Mouse (Mus musculus): ENCODE measurements at regions not wholly inside any gene's neighbourhood (a gene's known extent, or its start where the extent isn't known, plus 50 kb on each side); places are given as distances from the start of the nearest gene placed in this dataset.

- Histone ChIP-seq H3K27me3 (ENCODE audit: control insufficient read depth, insufficient read depth, low read length) (no peaks in the 10 kb centered on the region), H3K79me2 (replicated peaks; ENCODE audit: control insufficient read depth, insufficient read depth, low read length) (no peaks in the 10 kb centered on the region), H3K27ac (no peak overlapping the region), H3K4me1 (ENCODE audit: control insufficient read depth, insufficient read depth, low read length) (no peaks in the 10 kb centered on the region), H3K36me3 (ENCODE audit: control insufficient read depth, insufficient read depth, low read length) (no peaks in the 10 kb centered on the region), H3K4me3 (no peak overlapping the region), H3K9ac (ENCODE audit: low read depth, low read length) (no peak overlapping the region)
- intact Hi-C loops (cut with DNase I), result no loop called here
- TF ChIP-seq EP300 (IDR thresholded peaks at IDR 0.05; ENCODE audit: insufficient read depth, low read depth, low read length), result no peak
- no peak for TF ChIP-seq POLR2A (IDR thresholded peaks at IDR 0.05; ENCODE audit: insufficient read depth, low read depth, low read length)
- TF ChIP-seq CTCF (IDR thresholded peaks at IDR 0.05), result no peak
- WGBS, result 48% methylated on average over 2 of the region's 2 CpGs
- DNase-seq, result no peak
Measured at GRCm38 (mm10) chr4:21250396-21250795, 435.4 kb downstream of the Prdm13 start.

- no peak for DNase-seq
- intact Hi-C loops (cut with DNase I), result no loop called here
Measured at GRCm38 (mm10) chr4:21222631-21223030, 463.1 kb downstream of the Prdm13 start.

DNA sequence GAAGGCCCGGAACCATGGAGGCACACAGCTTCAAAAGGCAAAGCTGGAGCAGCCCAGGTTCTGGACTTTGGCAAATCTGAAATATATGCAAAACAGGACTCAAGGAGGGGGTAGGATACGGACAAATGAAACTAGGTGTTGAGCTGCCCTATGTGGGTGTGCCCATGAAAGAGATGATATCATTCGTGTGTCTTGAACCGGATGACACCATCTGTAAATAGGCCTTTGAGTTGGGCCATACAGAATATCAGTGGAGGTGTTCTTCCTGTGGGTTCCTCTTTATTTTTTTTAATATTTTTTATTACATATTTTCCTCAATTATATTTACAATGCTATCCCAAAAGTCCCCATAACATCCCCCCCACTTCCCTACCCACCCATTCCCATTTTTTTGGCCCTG is 478.1 kb downstream of the Prdm13 start:
- Histone ChIP-seq H3K27ac (no peak overlapping the region), H3K79me2 (replicated peaks; ENCODE audit: control insufficient read depth, insufficient read depth, low read length) (no peaks in the 10 kb centered on the region), H3K4me3 (no peak overlapping the region), H3K36me3 (ENCODE audit: control insufficient read depth, insufficient read depth, low read length) (no peaks in the 10 kb centered on the region), H3K27me3 (ENCODE audit: control insufficient read depth, insufficient read depth, low read length) (no peaks in the 10 kb centered on the region), H3K9ac (ENCODE audit: low read depth, low read length) (no peak overlapping the region), H3K4me1 (ENCODE audit: control insufficient read depth, insufficient read depth, low read length) (no peaks in the 10 kb centered on the region)
- TF ChIP-seq CTCF (IDR thresholded peaks at IDR 0.05), result no peak
- no peak for TF ChIP-seq EP300 (IDR thresholded peaks at IDR 0.05; ENCODE audit: insufficient read depth, low read depth, low read length)
- TF ChIP-seq POLR2A (IDR thresholded peaks at IDR 0.05; ENCODE audit: insufficient read depth, low read depth, low read length), result no peak
- no peak for DNase-seq
- intact Hi-C loops (cut with DNase I), result no loop called here
- WGBS, result 88% methylated on average over 4 of the region's 4 CpGs

More at GRCm38 (mm10) chr4:21222631-21223030, 463.1 kb downstream of the Prdm13 start:
- Histone ChIP-seq H3K27ac (no peak overlapping the region), H3K36me3 (ENCODE audit: control insufficient read depth, insufficient read depth, low read length) (no peaks in the 10 kb centered on the region), H3K27me3 (ENCODE audit: control insufficient read depth, insufficient read depth, low read length) (no peaks in the 10 kb centered on the region), H3K9ac (ENCODE audit: low read depth, low read length) (no peak overlapping the region), H3K4me3 (no peak overlapping the region), H3K4me1 (ENCODE audit: control insufficient read depth, insufficient read depth, low read length) (no peaks in the 10 kb centered on the region), H3K79me2 (replicated peaks; ENCODE audit: control insufficient read depth, insufficient read depth, low read length) (no peaks in the 10 kb centered on the region)
- TF ChIP-seq CTCF (IDR thresholded peaks at IDR 0.05) (peak; percentile 45), EP300 (IDR thresholded peaks at IDR 0.05; ENCODE audit: insufficient read depth, low read depth, low read length) (no peak)
- 20% methylated on average over 4 of the region's 4 CpGs for WGBS

DNA sequence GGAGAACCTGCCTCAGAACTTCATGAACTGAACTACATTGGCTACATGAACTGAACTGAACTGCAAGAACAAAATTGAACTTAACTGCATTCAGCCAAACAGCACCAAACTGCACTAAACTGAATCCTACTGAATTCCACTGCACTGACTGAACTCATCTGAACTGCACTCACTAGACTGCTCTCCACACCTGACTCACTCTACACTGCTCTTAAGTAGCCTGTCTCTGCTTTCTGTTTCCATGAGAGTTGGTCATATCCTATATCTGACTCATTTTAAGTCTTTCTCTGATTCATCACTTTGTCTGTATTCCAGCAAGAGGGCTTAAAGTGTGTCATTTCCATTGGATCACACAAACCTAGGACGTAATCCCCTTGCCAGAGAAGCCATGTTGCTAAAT is 490.1 kb downstream of the Prdm13 start:
- H3K4me3 ChIP-seq, result no peak overlapping the region
- no peak overlapping the region for H3K27ac ChIP-seq
- H3K36me3 ChIP-seq (ENCODE audit: control insufficient read depth, insufficient read depth, low read length), result no peaks in the 10 kb centered on the region
- no peaks in the 10 kb centered on the region for H3K79me2 ChIP-seq (replicated peaks; ENCODE audit: control insufficient read depth, insufficient read depth, low read length)
- no peaks in the 10 kb centered on the region for H3K4me1 ChIP-seq (ENCODE audit: control insufficient read depth, insufficient read depth, low read length)
- H3K9ac ChIP-seq (ENCODE audit: low read depth, low read length), result no peak overlapping the region
- H3K27me3 ChIP-seq (ENCODE audit: control insufficient read depth, insufficient read depth, low read length), result no peaks in the 10 kb centered on the region
- intact Hi-C loops (cut with DNase I), result no loop called here
- TF ChIP-seq EP300 (IDR thresholded peaks at IDR 0.05; ENCODE audit: insufficient read depth, low read depth, low read length), result no peak
- TF ChIP-seq CTCF (IDR thresholded peaks at IDR 0.05), result no peak
- no peak for TF ChIP-seq POLR2A (IDR thresholded peaks at IDR 0.05; ENCODE audit: insufficient read depth, low read depth, low read length)
- 70% methylated on average over 1 of the region's 1 CpGs for WGBS
- DNase-seq, result no peak

DNA sequence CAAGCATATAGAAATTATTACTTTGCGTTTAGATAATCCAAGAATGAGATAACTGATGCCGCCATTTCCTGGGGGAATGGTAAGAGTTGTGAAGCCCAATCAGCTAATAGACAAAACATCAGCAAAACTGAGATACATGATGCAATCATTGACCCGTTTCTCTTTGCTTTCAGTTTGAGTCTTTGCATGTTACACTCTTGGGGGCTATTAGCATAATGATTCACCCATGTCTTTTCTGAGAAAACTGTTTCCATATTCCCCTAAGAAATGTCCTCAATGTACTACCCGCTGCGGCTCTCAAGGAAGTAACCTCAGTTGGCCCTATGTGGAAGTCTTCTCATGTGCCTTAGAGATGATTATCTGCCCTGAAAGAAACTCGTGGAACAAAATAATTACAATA is 512.0 kb downstream of the Prdm13 start:
- H3K36me3 ChIP-seq (ENCODE audit: control insufficient read depth, insufficient read depth, low read length), result no peaks in the 10 kb centered on the region
- H3K27ac ChIP-seq, result no peak overlapping the region
- TF ChIP-seq EP300 (IDR thresholded peaks at IDR 0.05; ENCODE audit: insufficient read depth, low read depth, low read length) (no peak), CTCF (IDR thresholded peaks at IDR 0.05) (no peak), POLR2A (IDR thresholded peaks at IDR 0.05; ENCODE audit: insufficient read depth, low read depth, low read length) (no peak)
- no peaks in the 10 kb centered on the region for H3K79me2 ChIP-seq (replicated peaks; ENCODE audit: control insufficient read depth, insufficient read depth, low read length)
- WGBS, result 57% methylated on average over 6 of the region's 6 CpGs
- intact Hi-C loops (cut with DNase I), result no loop called here
- no peak overlapping the region for H3K9ac ChIP-seq (ENCODE audit: low read depth, low read length)
- no peaks in the 10 kb centered on the region for H3K27me3 ChIP-seq (ENCODE audit: control insufficient read depth, insufficient read depth, low read length)
- DNase-seq, result no peak
- H3K4me3 ChIP-seq, result no peak overlapping the region
- H3K4me1 ChIP-seq (ENCODE audit: control insufficient read depth, insufficient read depth, low read length), result no peaks in the 10 kb centered on the region

DNA sequence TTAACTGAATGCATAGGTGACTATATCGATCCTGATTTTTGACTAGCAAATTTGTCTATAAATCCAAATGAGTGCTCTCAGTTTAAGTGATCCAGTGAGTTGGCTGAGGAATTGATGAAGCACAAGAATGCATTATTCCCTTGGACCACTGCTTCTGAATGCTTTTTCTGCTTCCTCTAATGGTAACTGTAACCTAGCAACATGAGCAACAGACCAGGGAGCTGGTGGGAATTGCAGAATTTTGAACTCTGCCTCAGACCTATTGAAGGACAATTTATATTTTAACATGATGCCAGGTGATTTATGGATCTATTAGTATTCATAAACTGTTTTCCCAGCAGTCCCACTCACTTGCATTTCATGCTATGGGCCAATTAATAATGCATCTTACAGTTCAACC is 512.7 kb downstream of the Prdm13 start:
- H3K4me3 ChIP-seq, result no peak overlapping the region
- H3K4me1 ChIP-seq (ENCODE audit: control insufficient read depth, insufficient read depth, low read length), result no peaks in the 10 kb centered on the region
- H3K27me3 ChIP-seq (ENCODE audit: control insufficient read depth, insufficient read depth, low read length), result no peaks in the 10 kb centered on the region
- H3K27ac ChIP-seq, result no peak overlapping the region
- no peak overlapping the region for H3K9ac ChIP-seq (ENCODE audit: low read depth, low read length)
- intact Hi-C loops (cut with DNase I), result no loop called here
- DNase-seq, result no peak
- no peaks in the 10 kb centered on the region for H3K79me2 ChIP-seq (replicated peaks; ENCODE audit: control insufficient read depth, insufficient read depth, low read length)
- 91% methylated on average over 1 of the region's 1 CpGs for WGBS
- no peak for TF ChIP-seq POLR2A (IDR thresholded peaks at IDR 0.05; ENCODE audit: insufficient read depth, low read depth, low read length)
- TF ChIP-seq CTCF (IDR thresholded peaks at IDR 0.05), result no peak
- TF ChIP-seq EP300 (IDR thresholded peaks at IDR 0.05; ENCODE audit: insufficient read depth, low read depth, low read length), result no peak
- no peaks in the 10 kb centered on the region for H3K36me3 ChIP-seq (ENCODE audit: control insufficient read depth, insufficient read depth, low read length)
